Mouse (Mus musculus) MEL (cell line): ENCODE data around the gene Spock1.

Experiments used
- CHD1 ChIP-seq: IDR thresholded peaks from 2 replicates; pipeline ENCODE4 v1.6.1; 2012; ENCODE audit warnings: low read depth, mild to moderate bottlenecking, inconsistent platforms, low read length, improper control_type of control experiment
- CHD2 ChIP-seq: IDR thresholded peaks from 2 replicates; pipeline ENCODE4 v1.6.1; 2011; ENCODE audit warnings: low read length, improper control_type of control experiment
- CTCF ChIP-seq, 3 experiments: IDR thresholded peaks in 2 of 3; conservative IDR thresholded peaks in 1 of 3; 2 replicates each; pipeline ENCODE4 v1.5.1; 2011 to 2012; ENCODE audit warnings: low read length in 3 of 3, low read depth in 2 of 3, mild to moderate bottlenecking in 2 of 3, improper control_type of control experiment in 1 of 3, inconsistent platforms in 1 of 3, mixed read lengths in 1 of 3, moderate library complexity in 1 of 3; ENCODE audit not compliant: control insufficient read depth in 1 of 3, insufficient read depth in 1 of 3, poor library complexity in 1 of 3, severe bottlenecking in 1 of 3
- EP300 ChIP-seq, 2 experiments: IDR thresholded peaks; 2 replicates each; pipeline ENCODE4 v1.6.1; 2011; ENCODE audit warnings: improper control_type of control experiment in 2 of 2, low read length in 2 of 2, low read depth in 1 of 2, mild to moderate bottlenecking in 1 of 2
- HCFC1 ChIP-seq: IDR thresholded peaks from 2 replicates; pipeline ENCODE4 v1.6.1; 2012; ENCODE audit warnings: low read depth, mild to moderate bottlenecking, inconsistent platforms, low read length, improper control_type of control experiment, moderate library complexity
- MAX ChIP-seq: IDR thresholded peaks from 2 replicates; pipeline ENCODE4 v1.6.1; 2011; ENCODE audit warnings: low read length, improper control_type of control experiment
- MXI1 ChIP-seq: IDR thresholded peaks from 2 replicates; pipeline ENCODE4 v1.6.1; 2011; ENCODE audit warnings: mild to moderate bottlenecking, low read depth, low read length, improper control_type of control experiment
- MYC ChIP-seq: IDR thresholded peaks from 2 replicates; pipeline ENCODE4 v1.6.1; 2011; ENCODE audit warnings: low read depth, mild to moderate bottlenecking, low read length, improper control_type of control experiment, moderate library complexity
- SMC3 ChIP-seq: IDR thresholded peaks from 2 replicates; pipeline ENCODE4 v1.6.1; 2011; ENCODE audit warnings: low read depth, low read length, improper control_type of control experiment
- TCF12 ChIP-seq: IDR thresholded peaks from 2 replicates; pipeline ENCODE4 v1.6.1; 2014; ENCODE audit warnings: low read depth, mild to moderate bottlenecking, inconsistent platforms, low read length, improper control_type of control experiment, moderate library complexity
- ZKSCAN1 ChIP-seq: IDR thresholded peaks from 2 replicates; pipeline ENCODE4 v1.6.1; 2012; ENCODE audit warnings: low read depth, mild to moderate bottlenecking, inconsistent platforms, low read length, improper control_type of control experiment, moderate library complexity

DNA sequence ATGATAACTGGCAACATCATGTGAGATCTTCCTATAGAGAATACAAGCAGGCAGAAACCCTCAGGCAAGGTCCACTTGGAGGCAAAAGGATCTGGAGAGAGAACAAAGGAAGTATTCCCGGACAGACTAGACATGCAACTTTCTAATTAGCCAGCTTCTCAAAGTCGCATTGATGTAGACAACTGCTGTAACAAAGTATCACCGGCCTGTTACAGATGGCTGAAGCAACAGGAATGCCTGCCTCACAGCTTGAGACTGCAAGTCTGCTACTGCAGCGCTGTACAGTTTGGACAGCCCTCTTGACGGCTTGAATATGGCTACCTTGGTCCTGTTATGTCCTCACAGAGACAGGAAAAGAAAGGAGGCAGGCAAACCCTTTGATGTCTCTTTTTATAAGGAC is 118.3 kb downstream of the Spock1 start:
- TF ChIP-seq CTCF (IDR thresholded peaks at IDR 0.05 in 2 of 3, conservative IDR thresholded peaks at IDR 0.05 in 1 of 3; ENCODE audit: control insufficient read depth in 1 of 3, insufficient read depth in 1 of 3, low read depth in 2 of 3, low read length in 3 of 3, poor library complexity in 1 of 3, severe bottlenecking in 1 of 3) (no peak), CHD1 (no peak), MXI1 (no peak), EP300 (IDR thresholded peaks at IDR 0.05; ENCODE audit: low read depth in 1 of 2, low read length in 2 of 2) (no peak), SMC3 (no peak), ZKSCAN1 (no peak), CHD2 (no peak), HCFC1 (no peak), MAX (no peak), MYC (no peak), TCF12 (no peak)
